Mouse (Mus musculus): ENCODE data around the gene Hist2h2ab. TPM values are rescaled to one million over a fixed set of nuclear protein-coding genes. Genes with fewer than 3 reads are reported as not detected.
"Not testable (repeated sequence)": the region's sequence is repeated elsewhere in the genome, so short reads cannot be mapped to it uniquely, and the experiment has no call there.

The Hist2h2ab gene
- total and polyA plus RNA-seq, 2 experiments: 0.81 to 8.9 TPM

DNA sequence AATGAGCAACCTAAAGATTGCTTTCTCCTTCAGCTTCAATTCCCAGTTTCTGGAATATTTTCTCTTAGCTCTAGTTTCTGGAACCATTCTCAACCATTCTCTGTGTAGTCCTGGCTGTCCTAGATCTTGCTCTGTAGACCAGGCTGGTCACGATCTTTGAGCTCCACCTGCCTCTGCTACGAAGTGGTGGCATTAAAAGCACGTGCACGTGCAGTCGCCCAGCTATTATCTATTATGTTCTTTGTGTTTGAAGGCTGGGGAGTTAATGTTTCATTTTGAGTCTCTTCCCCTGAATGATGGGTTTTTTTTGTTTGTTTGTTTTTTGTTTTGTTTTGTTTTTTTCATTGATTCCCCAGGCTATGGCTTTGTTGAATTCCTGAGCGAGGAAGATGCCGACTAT, 46.5 kb upstream of the Hist2h2ab start:
- Histone ChIP-seq H3K27ac (replicated peaks; ENCODE audit: insufficient read depth, low read depth, low read length) (no peak overlapping the region), H3K27me3 (ENCODE audit: control insufficient read depth, insufficient read depth, low read length) (no peaks in the 10 kb centered on the region), H3K79me2 (ENCODE audit: control insufficient read depth, insufficient read depth, low read length) (peaks cover 9% of the 10 kb centered on the region; the same call in 1 of the 2 replicates), H3K9ac (ENCODE audit: low read depth, low read length) (peak overlapping the region; percentile 80), H3K4me1 (ENCODE audit: control insufficient read depth, insufficient read depth, low read length) (peaks cover 12% of the 10 kb centered on the region), H3K4me3 (ENCODE audit: insufficient read depth, low read depth, low read length) (peak overlapping the region; percentile 87), H3K36me3 (ENCODE audit: control insufficient read depth, insufficient read depth, low read length) (peaks cover 18% of the 10 kb centered on the region)
- TF ChIP-seq POLR2A (IDR thresholded peaks at IDR 0.05; ENCODE audit: extremely low read depth, insufficient read depth, low read length): no peak
- TF ChIP-seq CTCF (IDR thresholded peaks at IDR 0.05; ENCODE audit: low read depth, low read length): no peak
- WGBS: 34% methylated on average over 7 of the region's 7 CpGs
- DNase-seq (ENCODE audit: extremely low read depth, low read depth, low spot score): no peak

DNA sequence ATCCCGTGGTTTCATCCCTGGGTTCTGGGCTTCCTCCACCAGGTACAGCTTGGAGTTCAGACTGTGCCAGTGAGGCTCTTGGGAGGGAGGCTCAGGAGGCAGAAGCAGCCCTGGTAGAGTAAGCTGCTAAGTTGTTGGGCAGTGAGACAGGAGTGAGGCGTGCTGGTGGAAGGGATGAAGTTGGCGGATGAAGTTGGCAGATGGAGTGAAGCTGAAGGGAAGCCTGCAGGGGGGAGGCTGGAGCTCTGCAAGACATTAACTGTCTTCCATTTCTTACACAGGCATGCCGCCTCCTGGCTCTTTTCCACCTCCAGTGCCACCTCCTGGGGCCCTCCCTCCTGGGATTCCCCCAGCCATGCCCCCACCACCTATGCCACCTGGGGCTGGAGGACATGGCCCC, 45.6 kb upstream of the Hist2h2ab start:
- Histone ChIP-seq H3K4me1 (ENCODE audit: control insufficient read depth, insufficient read depth, low read length) (peaks cover 10% of the 10 kb centered on the region), H3K36me3 (ENCODE audit: control insufficient read depth, insufficient read depth, low read length) (peaks cover 21% of the 10 kb centered on the region)
- H3K9ac ChIP-seq (ENCODE audit: low read depth, low read length); H3K27ac ChIP-seq (replicated peaks; ENCODE audit: insufficient read depth, low read depth, low read length); H3K27me3 ChIP-seq (ENCODE audit: control insufficient read depth, insufficient read depth, low read length); H3K4me3 ChIP-seq (ENCODE audit: insufficient read depth, low read depth, low read length); H3K79me2 ChIP-seq (ENCODE audit: control insufficient read depth, insufficient read depth, low read length); DNase-seq (ENCODE audit: extremely low read depth, low read depth, low spot score): not testable (repeated sequence)
- 74% methylated on average over 4 of the region's 4 CpGs for WGBS

- Histone ChIP-seq H3K4me3 (ENCODE audit: insufficient read depth, low read depth, low read length) (no peak overlapping the region), H3K36me3 (ENCODE audit: control insufficient read depth, insufficient read depth, low read length) (peaks cover 21% of the 10 kb centered on the region), H3K9ac (ENCODE audit: low read depth, low read length) (no peak overlapping the region), H3K4me1 (ENCODE audit: control insufficient read depth, insufficient read depth, low read length) (peaks cover 10% of the 10 kb centered on the region), H3K27me3 (ENCODE audit: control insufficient read depth, insufficient read depth, low read length) (no peaks in the 10 kb centered on the region), H3K79me2 (ENCODE audit: control insufficient read depth, insufficient read depth, low read length) (peaks cover 9% of the 10 kb centered on the region; the same call in 1 of the 2 replicates), H3K27ac (replicated peaks; ENCODE audit: insufficient read depth, low read depth, low read length) (no peak overlapping the region)
- 92% methylated on average over 6 of the region's 6 CpGs for WGBS
- no peak for DNase-seq (ENCODE audit: extremely low read depth, low read depth, low spot score)
- no peak for TF ChIP-seq CTCF (IDR thresholded peaks at IDR 0.05; ENCODE audit: low read depth, low read length)
Observed at GRCm38 (mm10) chr3:96175251-96175650, 44.4 kb upstream of the Hist2h2ab start.

DNA sequence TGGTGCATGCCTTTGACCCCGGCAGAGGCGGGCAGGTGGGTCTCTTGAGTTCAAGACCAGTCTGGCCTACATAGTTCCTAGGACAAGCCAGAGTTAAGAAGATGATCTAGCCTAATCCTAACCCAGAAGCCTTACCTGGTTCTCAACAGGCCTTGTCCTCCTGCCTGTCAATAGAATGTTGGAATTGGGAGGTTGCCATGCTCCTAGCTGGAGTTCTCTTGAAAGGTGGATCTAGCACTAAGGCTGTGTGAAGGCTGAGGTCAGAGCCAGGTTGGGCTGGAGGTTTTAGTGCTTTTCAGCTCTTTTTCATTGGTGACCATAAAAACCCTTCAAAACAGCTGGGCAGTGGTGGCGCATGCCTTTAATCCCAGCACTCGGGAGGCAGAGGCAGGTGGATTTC, 41.2 kb upstream of the Hist2h2ab start:
- no peak for TF ChIP-seq CTCF (IDR thresholded peaks at IDR 0.05; ENCODE audit: low read depth, low read length)
- TF ChIP-seq POLR2A (IDR thresholded peaks at IDR 0.05; ENCODE audit: extremely low read depth, insufficient read depth, low read length): no peak
- no peaks in the 10 kb centered on the region for H3K79me2 ChIP-seq (ENCODE audit: control insufficient read depth, insufficient read depth, low read length)
- H3K27ac ChIP-seq (replicated peaks; ENCODE audit: insufficient read depth, low read depth, low read length): no peak overlapping the region
- H3K4me3 ChIP-seq (ENCODE audit: insufficient read depth, low read depth, low read length): no peak overlapping the region
- DNase-seq (ENCODE audit: extremely low read depth, low read depth, low spot score): no peak
- WGBS: 95% methylated on average over 4 of the region's 4 CpGs
- no peak overlapping the region for H3K9ac ChIP-seq (ENCODE audit: low read depth, low read length)
- H3K36me3 ChIP-seq (ENCODE audit: control insufficient read depth, insufficient read depth, low read length): peaks cover 21% of the 10 kb centered on the region
- no peaks in the 10 kb centered on the region for H3K4me1 ChIP-seq (ENCODE audit: control insufficient read depth, insufficient read depth, low read length)
- H3K27me3 ChIP-seq (ENCODE audit: control insufficient read depth, insufficient read depth, low read length): no peaks in the 10 kb centered on the region

DNA sequence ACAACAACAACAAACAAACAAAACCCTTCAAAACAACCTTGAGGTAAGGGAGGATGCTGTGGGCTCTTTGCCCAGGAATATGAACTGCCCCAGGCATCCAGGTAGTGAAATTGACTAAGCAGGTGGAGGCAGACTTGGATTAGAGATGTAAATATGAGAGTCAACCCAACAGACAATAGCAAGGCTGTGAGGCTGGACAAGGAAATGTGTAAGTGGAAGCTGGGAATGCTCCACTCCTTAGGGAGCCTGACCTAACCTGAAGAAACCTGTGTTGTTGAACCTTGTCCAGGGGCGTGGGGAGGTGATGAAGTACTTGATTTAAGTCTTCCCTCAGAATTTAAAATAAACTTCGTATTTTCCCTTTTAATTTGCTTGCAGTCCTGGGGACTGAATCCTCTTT, 40.8 kb upstream of the Hist2h2ab start:
- H3K4me1 ChIP-seq (ENCODE audit: control insufficient read depth, insufficient read depth, low read length): no peaks in the 10 kb centered on the region

DNA sequence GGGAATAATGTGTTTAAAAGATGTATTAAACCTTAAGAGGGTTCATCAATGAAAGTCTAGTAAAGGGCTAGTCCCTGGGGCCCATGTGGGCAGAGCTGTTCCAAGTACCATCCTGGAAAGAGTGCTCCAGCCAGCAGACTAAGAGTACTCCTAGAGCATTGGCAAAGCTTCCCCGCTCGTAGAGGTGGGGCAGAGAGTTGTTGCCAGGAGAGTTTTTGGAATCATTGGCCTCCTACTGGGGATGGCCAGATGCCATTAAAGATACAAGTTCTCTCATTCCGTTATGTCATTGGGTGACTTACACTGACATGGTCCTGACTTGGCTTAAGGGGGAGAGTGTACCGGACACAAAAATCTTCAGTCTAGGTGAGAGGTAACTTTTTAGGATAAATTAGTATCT, 40.1 kb upstream of the Hist2h2ab start:
- Histone ChIP-seq H3K4me3 (ENCODE audit: insufficient read depth, low read depth, low read length) (no peak overlapping the region), H3K4me1 (ENCODE audit: control insufficient read depth, insufficient read depth, low read length) (no peaks in the 10 kb centered on the region), H3K27me3 (ENCODE audit: control insufficient read depth, insufficient read depth, low read length) (no peaks in the 10 kb centered on the region), H3K27ac (replicated peaks; ENCODE audit: insufficient read depth, low read depth, low read length) (no peak overlapping the region), H3K9ac (ENCODE audit: low read depth, low read length) (no peak overlapping the region), H3K79me2 (ENCODE audit: control insufficient read depth, insufficient read depth, low read length) (no peaks in the 10 kb centered on the region), H3K36me3 (ENCODE audit: control insufficient read depth, insufficient read depth, low read length) (peaks cover 20% of the 10 kb centered on the region)
- DNase-seq (ENCODE audit: extremely low read depth, low read depth, low spot score): peak; percentile 79
- TF ChIP-seq POLR2A (IDR thresholded peaks at IDR 0.05; ENCODE audit: extremely low read depth, insufficient read depth, low read length): no peak
- no peak for TF ChIP-seq CTCF (IDR thresholded peaks at IDR 0.05; ENCODE audit: low read depth, low read length)
- WGBS: 35% methylated on average over 4 of the region's 4 CpGs

More for the DNA sequence above, 40.8 kb upstream of the Hist2h2ab start:
- no peak for DNase-seq (ENCODE audit: extremely low read depth, low read depth, low spot score)
- no peaks in the 10 kb centered on the region for H3K27me3 ChIP-seq (ENCODE audit: control insufficient read depth, insufficient read depth, low read length)
- 89% methylated on average over 2 of the region's 2 CpGs for WGBS
- no peak overlapping the region for H3K27ac ChIP-seq (replicated peaks; ENCODE audit: insufficient read depth, low read depth, low read length)
- peaks cover 21% of the 10 kb centered on the region for H3K36me3 ChIP-seq (ENCODE audit: control insufficient read depth, insufficient read depth, low read length)
- H3K9ac ChIP-seq (ENCODE audit: low read depth, low read length): no peak overlapping the region
- TF ChIP-seq CTCF (IDR thresholded peaks at IDR 0.05; ENCODE audit: low read depth, low read length) (no peak), POLR2A (IDR thresholded peaks at IDR 0.05; ENCODE audit: extremely low read depth, insufficient read depth, low read length) (no peak)
- H3K79me2 ChIP-seq (ENCODE audit: control insufficient read depth, insufficient read depth, low read length): no peaks in the 10 kb centered on the region
- no peak overlapping the region for H3K4me3 ChIP-seq (ENCODE audit: insufficient read depth, low read depth, low read length)

Data from liver, adult 2 months (tissue).